Mouse (Mus musculus): Measurements from ENCODE around the gene Mcts1.

Gene Mcts1

DNA sequence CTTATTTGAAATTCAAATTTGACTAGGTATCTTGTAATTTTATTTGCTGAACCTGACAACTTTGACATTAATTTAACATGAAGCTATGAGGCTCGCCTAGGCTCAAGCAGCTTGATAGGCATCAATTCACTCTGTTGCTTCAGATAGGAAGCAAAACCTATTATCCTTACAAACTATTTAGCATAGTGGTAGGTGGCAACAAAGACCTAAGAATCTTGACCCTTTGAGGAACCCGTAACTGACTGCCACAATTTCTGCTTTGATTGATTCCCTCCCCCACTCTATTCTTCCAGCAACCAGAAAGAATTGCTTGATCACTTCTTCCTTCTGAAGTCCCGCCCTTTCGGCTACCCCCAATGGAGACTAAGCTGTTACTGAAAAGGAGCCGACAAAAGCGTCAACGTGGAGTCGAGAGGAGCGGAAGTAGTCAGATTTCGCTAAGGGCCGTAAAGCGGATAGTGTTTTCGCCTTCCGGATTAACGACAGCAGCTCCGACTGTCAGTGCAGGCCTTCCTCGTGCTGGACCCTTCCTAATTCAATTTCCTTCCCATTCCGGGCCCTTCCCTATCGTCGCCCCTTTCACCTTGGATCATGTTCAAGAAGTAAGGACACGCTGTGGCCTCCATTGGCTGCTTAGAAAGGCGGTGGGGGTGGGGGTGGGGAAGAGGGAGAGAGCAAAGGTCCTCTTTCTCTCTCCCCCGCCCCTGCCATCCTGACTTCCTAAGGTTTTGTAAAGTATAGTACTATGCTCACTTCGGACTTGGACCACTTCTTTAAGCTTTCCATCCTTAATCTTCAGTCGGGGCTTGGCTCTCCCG is at the start of gene Mcts1:
Gene Mcts1, plus strand, starts transcription at position 402 of the 818 bp plus-strand sequence.
- peak; percentile 80 for DNase-seq (ENCODE audit: low spot score in 2 of 2)

DNA sequence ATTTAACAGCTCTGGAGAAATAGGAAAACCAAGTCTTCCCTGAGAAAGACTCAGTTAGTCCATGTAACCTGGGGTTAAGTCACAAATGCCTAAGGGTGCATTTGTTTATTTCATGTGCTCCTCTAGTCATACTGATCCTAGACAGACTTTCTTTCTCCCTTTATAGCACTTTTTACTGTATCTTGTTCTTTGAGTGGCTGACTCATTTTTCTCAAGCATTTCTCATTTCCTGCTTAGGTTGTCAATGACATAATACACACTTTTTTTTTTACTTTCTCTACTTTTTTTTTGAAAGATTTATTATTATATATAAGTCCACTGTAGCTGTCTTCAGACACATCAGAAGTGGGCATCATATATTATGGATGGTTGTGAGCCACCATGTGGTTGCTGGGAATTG is 47.1 kb upstream of the Mcts1 start:
- no peak for DNase-seq (ENCODE audit: low spot score in 2 of 2)

DNA sequence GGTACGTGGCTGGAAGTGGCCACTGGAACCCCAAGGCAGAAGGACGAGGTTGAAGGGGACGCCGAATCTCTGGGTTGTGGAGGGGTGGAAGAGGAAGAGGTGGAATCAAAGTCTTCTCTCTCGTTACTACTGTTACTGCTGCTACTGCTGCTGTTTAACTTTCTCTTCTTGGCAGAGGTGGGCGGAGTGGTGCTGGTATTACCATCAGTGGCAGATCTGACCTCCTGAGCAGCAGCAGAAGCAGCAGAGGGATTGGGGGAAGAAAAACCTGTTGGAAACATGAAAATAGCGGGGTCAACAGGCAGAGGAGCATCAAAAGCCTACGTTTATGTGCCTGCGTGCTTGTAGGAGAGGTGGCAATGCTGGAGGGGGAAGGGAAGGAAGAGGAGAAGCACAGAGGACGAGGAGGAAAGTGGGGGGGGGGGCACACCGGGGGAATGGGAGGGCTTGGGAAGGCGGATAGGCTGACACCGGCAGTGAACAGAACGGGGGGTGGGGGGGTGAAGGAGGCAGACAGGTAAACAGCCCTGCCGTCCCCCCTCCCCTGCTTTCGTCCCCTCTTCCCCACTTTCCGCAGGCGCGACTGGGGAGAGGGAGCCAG is 36.3 kb upstream of the Mcts1 start:
- DNase-seq (ENCODE audit: low spot score in 2 of 2), result peak in 1 of 2 experiments; percentile 7

DNA sequence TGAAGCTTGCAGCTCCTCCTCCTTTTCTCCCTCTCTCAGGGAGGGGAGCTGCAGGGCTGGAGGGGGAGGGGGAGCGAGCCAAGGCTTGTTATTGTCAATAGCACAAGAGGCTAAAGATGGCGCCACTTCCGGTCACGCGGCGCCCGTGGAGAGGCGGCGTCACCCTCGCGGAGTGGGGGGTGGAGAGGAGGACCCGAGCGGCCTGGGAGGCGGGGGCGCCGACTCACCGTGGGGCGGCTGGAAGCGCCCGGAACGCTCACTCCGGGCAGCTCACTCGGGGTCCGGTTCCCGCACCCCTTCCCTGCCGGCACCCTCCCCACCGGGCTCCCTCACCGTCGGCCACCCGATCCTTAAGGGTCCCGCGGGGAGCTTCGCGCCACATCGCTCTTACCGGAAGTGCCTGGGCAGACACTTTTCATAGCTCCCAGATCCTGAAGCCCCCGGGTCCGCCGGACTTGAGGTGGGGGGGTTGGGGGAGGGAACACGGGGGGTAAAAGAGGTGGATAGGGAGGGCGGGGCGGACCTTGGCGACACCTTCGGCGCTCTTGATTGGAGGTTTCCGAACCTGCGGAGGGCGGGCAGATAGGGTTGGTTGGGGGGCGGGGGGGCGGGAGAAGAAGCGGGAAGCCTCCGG is 35.7 kb upstream of the Mcts1 start:
- peak; percentile 88 to 89 for DNase-seq (ENCODE audit: low spot score in 2 of 2)

DNA sequence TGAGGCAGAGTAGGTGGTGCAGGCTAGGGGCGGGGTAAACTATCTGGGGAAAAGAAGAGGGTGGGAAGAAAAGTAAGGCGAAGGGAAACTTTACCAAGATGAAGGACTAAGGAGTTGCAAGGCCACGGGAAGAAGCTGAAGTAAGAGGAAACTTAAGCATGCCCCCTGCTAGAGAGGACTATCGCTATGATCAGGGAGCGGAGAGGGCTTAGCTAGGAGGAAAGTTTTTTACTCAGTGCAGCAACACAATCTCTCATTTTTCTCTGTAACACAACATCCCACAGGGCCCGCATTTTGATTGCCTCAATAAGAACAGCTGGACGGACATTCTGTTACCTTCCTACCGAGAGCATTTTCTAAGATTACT is 35.2 kb upstream of the Mcts1 start:
- DNase-seq (ENCODE audit: low spot score in 2 of 2), result no peak

DNA sequence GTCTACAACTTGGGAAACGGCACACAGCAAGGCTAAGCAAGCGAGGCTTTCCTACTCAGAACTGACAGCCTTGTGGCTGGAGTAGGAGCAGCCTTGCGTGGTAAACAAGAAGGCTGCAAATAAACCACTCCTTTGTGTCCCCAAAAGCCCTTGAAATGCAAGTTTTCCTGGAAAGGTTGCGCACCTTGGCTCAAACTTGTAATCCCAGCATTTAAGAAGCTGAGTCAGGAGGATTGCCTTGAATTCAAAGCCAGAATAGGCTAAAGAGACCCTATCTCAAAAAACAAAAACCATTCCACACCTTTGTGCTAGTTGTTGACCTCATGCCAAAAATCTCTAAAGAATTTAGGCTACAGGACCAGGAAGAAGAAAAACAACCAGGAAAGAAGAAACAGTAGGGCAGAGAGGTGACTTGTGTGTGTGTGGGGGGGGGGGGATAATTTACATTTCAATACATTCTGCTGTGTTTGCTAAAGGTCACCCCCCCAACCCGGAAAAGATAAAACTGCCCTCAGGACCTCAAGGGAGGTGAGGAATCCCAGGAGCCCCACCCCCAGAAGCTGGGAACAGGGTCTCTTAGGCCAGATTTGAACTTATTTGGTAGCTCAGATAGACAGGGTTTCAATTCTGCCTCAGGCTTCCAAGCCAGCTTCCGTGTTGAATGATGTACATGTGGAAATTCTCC is 33.7 kb upstream of the Mcts1 start:
- no peak for DNase-seq (ENCODE audit: low spot score in 2 of 2)

DNA sequence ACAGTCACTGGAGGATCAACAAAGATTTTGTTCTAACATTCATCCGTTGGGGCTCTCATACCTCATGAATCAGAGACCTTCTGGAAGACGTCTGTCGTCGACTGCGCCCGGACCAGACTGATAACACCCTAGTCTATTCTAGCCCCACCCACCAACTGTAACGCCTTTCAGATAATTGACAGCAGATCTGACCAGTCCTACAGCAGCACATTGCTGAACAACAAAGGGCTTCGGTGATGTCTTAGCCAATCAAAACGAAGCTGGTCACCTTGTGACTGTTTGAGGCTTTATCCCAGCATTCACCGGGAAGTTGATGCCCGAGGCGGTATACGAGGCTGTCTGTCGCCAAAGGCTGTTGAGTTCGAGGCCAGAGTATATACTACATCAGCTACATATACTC is 24.3 kb upstream of the Mcts1 start, which contains the start of gene Cul4b:
Gene Cul4b, minus strand, starts transcription at position 119 of the 400 bp plus-strand sequence.
- peak; percentile 60 to 65 for DNase-seq (ENCODE audit: low spot score in 2 of 2)

DNA sequence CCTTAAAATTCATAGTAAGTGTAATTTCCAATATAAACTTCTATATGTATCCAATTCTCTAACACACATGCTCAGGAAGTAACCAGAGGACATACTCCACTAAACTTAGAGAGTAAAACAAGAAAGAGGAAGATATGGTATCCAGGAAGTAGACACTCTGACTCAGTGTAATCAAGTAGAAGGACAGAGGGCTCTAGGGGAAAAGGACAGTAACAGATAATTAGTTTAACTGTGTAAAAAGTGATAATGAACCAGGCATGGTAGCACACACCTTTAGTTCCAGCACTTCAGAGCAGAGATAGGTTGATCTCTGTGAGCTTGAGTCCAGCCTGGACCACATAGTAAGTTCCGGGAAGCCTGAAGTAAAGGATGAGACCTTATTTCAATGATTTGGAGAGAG is 19.2 kb upstream of the Mcts1 start:
- DNase-seq (ENCODE audit: low spot score in 2 of 2), result no peak

DNA sequence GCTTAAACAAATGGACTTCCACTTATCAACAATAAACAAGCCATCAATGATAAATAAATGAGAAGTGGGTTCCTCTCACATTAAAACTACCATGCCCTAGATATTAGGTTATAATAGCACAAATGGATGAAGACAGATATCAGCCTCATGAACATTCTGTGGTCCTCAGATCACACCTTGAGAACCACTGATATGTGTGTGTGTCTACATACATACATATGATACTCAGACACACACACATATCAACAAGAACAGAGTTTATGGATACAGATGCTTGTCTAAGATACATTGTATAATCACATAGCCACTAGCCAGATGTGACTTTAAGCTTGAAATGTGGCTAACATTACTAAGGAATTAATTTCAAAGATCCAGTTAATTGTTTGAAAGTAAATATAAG is 17.1 kb upstream of the Mcts1 start:
- no peak for DNase-seq (ENCODE audit: low spot score in 2 of 2)

DNA sequence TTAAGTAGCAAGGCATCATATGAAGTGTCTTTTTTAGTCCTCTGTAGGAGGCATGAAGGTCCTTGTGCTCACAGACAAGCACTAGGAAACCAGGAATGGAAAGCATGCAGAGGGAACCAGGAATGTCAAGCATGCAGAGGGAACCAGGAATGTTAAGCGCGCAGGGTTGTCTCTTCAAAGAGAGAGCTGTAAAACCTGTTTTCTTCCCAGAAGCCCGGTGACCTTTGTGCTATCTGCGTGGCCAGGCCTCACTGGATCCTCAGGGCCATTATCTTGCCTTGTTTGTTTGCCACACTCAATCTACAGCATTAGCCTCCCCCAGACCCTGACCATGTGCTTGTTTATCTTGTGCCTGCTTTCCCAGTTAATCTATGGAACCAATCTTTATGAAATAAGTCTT is 10.6 kb upstream of the Mcts1 start:
- no peak for DNase-seq (ENCODE audit: low spot score in 2 of 2)

DNA sequence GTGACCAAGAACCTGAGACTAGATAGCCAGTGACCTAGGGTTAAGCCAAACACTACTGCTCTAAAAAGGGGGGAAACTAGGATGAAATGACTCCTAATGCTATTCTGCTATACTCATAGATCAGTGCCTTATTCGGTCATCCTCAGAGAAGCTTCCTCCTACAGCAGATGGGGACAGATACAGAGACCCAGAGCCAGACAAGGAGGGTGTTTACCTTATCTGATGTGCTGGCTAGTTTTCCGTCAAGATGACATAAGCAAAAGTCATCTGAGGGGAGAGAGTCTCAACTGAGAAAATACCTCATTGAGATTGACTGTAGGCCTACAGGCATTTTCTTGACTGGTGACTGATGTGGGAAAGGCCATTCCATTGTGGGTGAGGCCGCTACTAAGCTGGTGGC is 8.6 kb upstream of the Mcts1 start:
- no peak for DNase-seq (ENCODE audit: low spot score in 2 of 2)

DNA sequence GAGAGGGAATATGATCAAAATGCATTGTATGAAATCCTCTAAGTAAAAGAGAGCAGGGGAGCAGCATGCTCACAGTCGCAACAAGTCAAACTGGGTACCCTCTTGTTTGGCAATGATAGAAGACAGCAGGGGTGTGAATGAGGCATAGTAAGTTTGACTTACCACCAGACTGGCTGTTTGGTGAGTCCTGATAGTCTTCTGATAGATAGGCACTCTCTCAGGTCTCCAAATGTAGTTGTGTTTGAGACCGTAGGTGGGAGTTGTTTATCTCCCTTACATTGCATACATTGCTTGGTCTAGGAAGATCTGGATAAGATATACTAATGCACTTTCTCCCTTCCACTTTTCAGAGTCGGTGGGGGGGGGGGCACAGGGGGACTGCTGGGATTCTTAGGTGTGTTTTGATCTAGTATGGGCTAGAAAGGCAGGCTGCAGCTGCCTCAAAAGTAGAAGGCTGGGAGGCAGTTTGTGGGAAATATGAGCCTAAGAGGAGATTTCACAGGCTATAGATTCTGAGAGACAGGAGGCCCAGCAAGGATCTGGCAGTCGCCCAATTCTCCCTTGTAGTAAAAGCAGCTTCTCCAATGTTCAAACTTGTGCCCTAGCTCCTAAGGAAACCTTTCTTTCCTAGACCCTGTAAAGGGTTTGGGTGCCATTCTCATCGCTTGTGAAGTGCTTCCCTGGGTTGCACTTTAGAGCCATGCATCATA is 7.0 kb upstream of the Mcts1 start:
- no peak for DNase-seq (ENCODE audit: low spot score in 2 of 2)

DNA sequence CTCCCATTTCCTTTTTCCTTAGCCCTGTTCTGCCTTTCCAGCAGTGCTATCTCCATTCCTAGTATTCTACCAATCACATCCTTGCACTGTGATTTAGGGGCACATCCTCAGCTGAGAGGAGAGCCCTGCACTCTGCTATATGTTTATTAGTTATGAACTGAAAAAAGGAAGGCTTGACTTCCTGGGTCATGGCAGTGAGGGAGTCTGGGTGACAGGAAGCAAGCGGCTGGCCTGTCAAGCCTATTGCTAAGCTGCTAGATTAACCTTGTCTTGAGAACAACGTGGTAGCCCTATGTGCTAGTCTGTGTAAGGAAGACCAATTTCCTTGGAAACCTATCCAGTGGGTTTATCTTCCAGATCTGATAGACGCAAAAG is 604 bp downstream of the Mcts1 start:
- DNase-seq (ENCODE audit: low spot score in 2 of 2), result peak in 1 of 2 experiments; percentile 5

DNA sequence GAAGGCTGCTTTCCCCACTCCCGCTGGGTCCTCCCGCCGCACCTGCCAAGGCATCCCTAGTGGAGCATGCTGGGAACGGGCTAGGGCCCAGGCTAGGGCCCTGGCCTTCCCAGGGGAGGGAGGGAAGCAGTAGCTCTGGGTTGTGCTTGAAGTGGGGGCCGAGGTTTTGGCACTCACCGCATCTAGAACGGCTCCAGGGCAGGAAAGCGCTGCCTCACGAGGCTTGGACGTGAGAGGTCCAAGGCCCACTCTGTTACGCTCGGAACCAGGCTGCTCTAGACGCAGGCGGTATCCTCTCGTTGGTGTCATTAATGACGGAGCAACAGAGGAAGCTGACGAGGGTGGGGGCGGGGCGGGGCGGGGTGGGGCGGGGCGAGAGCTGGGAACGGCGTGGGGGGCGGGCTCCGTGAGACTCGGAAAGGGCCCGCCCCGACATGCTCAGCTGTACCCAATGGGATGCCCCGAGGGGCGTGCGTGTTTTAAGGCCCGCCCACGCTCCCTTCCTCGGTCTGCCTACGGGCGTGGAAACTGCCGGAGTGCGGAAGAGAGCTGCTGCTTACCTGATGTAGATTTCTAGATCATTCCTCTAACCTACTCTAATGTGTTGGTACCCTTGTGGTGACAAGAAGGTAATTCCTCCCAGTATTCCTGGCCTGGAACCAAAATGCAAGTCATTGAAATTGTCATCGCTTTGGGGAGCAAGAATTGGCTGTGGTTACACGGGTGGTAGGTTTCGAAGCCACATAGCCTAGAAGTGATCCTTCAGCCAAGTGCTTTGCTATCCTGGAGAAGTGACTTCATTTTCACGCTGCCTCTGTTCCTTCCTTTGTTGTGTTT is 34.6 kb downstream of the Mcts1 start, which contains the start of gene C1galt1c1:
Gene C1galt1c1, minus strand, starts transcription at position 287 of the 837 bp plus-strand sequence.
- peak; percentile 88 to 90 for DNase-seq (ENCODE audit: low spot score in 2 of 2)

DNA sequence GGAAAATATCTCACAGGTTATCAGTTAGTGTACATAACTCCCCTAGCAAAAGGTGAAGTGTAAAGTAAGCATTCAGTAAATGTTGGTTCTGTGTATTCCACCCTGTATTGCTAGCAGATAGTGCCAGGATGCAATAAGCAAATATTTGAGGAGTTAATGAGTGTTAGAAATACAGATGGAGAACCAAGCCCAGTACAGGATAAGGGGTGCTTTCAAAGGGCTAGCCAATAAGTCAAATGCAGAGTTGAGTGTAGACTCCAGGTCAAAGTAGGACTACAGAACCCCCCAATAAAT is 35.2 kb downstream of the Mcts1 start:
- DNase-seq (ENCODE audit: low spot score in 2 of 2), result no peak

DNA sequence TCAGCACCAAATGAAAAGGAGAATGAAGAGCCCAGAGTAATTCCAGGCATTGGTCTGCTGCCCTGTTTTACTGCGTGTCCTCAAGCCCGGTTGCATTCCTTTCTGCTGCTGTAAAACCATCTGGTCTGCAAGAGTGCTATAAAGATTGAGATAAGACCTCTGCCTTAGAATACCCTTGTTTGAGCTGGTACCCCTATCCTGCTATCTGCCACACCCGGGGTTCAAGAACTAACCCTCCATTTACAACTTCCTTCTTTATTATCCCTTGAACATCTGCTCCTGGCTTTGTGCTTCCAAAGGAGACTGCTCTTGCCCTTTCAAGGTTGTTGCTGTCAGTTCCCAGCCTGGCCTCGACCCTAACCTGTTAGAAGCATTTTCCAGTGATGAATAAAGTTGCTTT is 41.1 kb downstream of the Mcts1 start:
- DNase-seq (ENCODE audit: low spot score in 2 of 2), result no peak

DNA sequence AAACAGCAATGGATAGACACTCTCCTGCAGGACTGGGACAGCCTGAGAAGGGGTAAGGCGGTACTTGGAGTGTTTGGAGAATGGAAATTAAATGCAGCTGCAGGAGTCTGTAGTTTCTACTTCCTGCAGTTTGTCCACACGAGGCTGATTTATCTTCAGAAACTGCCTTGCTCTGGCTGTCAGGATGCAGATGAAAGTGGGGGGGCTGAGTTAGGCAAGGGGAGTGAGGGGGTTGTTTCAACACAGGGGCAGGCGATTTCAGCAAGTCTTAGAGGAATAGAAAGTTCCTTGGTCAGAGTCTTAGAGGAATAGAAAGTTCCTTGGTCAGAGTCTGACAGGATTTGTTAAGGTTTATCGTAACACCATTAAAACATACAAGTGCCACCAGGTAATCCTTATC is 41.8 kb downstream of the Mcts1 start:
- DNase-seq (ENCODE audit: low spot score in 2 of 2), result no peak

DNA sequence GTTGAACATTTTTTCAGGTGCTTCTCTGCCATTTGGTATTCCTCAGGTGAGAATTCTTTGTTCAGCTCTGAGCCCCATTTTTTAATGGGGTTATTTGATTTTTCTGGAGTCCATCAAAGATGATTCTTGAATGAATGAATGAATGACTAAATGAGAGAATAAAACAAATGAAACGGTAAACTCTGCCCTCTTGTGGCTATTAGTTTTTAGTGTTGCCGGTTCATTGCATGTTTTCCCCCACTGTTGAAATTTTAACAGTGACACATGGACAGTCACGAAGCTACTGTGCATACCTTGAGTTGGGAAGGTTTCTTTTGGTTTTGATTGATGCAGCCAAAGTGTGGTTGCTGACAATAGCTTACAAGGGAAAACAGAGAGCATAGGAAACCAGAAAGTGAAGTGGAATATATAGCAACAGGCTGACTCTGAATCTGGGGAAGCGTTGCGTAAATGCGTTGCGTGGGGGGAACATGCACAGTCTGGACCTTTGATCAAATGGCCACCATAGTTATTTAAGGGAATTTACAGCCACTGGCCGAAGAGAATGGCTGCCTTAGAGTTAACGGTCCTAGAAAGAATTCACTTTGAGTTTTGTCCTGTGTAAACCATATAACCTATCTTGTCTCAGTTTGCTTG is 50.1 kb downstream of the Mcts1 start:
- no peak for DNase-seq (ENCODE audit: low spot score in 2 of 2)

DNA sequence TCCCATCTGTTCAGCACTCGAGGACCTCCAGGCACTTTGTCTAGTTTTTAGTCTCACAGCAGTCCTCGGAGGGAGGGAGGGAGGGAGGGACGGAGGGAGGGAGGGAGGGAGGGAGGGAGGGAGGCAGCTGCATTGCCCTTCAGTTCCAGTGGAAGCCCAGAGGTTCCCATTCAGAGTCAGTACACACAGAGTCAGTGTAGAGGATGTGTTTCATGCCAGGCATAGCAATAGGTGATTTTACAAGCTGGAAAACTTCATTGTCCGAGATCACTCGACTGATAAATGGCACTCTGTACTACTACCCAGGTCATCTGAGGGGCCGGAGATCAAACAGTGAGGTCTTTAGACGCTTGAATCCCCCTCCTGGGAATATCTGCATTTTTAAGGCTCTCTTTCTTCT is 50.8 kb downstream of the Mcts1 start:
- no peak for DNase-seq (ENCODE audit: low spot score in 2 of 2)

DNA sequence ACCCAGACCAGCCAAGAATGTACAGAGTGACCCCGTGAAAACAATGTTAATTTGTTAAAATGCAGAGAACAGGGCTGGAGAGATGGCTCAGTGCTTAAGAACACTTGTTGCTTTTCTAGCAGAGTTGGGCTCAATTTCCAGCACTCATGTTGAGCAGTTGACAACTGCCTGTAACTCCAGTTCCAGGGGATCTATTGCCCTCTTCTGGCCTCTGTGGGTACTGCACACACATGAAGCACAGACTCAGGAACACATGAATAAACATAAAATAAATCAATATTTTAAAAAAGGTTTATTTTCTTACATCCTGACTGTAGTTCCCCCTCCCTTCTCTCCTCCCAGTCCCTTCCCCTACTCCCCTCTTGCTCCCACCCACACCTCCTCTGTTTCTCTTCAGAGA is 52.8 kb downstream of the Mcts1 start:
- DNase-seq (ENCODE audit: low spot score in 2 of 2), result no peak

DNA sequence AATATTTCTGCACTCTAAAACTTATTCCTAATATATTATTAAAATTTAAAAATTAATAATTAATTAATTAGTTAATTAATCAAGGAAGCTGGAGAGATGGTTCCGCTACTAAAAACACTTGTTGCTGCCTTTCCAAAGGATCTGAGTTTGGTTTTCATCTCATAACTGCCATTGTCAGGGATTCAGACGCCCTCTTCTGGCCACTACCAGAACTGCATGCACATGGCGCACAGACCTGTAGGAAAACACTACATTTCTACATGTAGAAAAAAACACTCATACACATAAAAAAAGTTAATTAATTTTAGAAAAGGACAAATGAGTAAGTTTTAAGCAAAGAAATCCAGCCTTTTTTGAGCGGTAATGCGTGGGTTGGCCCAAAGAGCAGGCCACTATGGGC is 54.3 kb downstream of the Mcts1 start:
- no peak for DNase-seq (ENCODE audit: low spot score in 2 of 2)

Measured in heart, adult 9 months (tissue).